Mouse (Mus musculus) retina, adult 2 months (tissue): Measurements from ENCODE around the gene Ina.
"Not testable (repeated sequence)": the region's sequence is repeated elsewhere in the genome, so short reads cannot be mapped to it uniquely, and the experiment has no call there.

ENCODE experiments used
- DNase-seq: peaks from one replicate; pipeline ENCODE4 v3.0.0-alpha.2; 2012; ENCODE audit warnings: low read depth, low spot score

The Ina gene

GRCm38 (mm10) chr19:46984726-46985622 lies 29.5 kb upstream of the Ina start:
- no peak for DNase-seq

GRCm38 (mm10) chr19:46987646-46988045 lies 26.9 kb upstream of the Ina start:
- DNase-seq: no peak

GRCm38 (mm10) chr19:46988231-46989087 lies 26.0 kb upstream of the Ina start:
- DNase-seq: no peak

- no peak for DNase-seq
Measured at GRCm38 (mm10) chr19:46989479-46990152, 24.9 kb upstream of the Ina start.

- DNase-seq: no peak
Measured at GRCm38 (mm10) chr19:46990153-46990518, 24.4 kb upstream of the Ina start.

GRCm38 (mm10) chr19:46990625-46991024 lies 23.9 kb upstream of the Ina start:
- DNase-seq: not testable (repeated sequence)

GRCm38 (mm10) chr19:46991145-46991544 lies 23.4 kb upstream of the Ina start:
- peak; percentile 62 for DNase-seq

- DNase-seq: not testable (repeated sequence)
Measured at GRCm38 (mm10) chr19:46992329-46992728, 22.2 kb upstream of the Ina start.

- no peak for DNase-seq
Measured at GRCm38 (mm10) chr19:46996095-46996494, 18.4 kb upstream of the Ina start.

- no peak for DNase-seq
Measured at GRCm38 (mm10) chr19:46998168-46998870, 16.2 kb upstream of the Ina start.

GRCm38 (mm10) chr19:46998953-46999352 lies 15.5 kb upstream of the Ina start:
- DNase-seq: no peak

- no peak for DNase-seq
Measured at GRCm38 (mm10) chr19:46999753-47000152, 14.7 kb upstream of the Ina start.

- not testable (repeated sequence) for DNase-seq
Measured at GRCm38 (mm10) chr19:47000357-47000756, 14.1 kb upstream of the Ina start.

GRCm38 (mm10) chr19:47003742-47004511 lies 10.6 kb upstream of the Ina start:
- no peak for DNase-seq

- DNase-seq: no peak
Measured at GRCm38 (mm10) chr19:47005873-47006272, 8.6 kb upstream of the Ina start.

GRCm38 (mm10) chr19:47006321-47006720 lies 8.2 kb upstream of the Ina start:
- DNase-seq: no peak

GRCm38 (mm10) chr19:47009420-47009819 lies 5.1 kb upstream of the Ina start:
- DNase-seq: no peak

GRCm38 (mm10) chr19:47009943-47010342 lies 4.6 kb upstream of the Ina start:
- no peak for DNase-seq

GRCm38 (mm10) chr19:47012521-47013130 lies 1.9 kb upstream of the Ina start:
- no peak for DNase-seq
